Mouse (Mus musculus): ENCODE data around the gene Rmnd1. TPM values are rescaled to one million over a fixed set of nuclear protein-coding genes. Genes with fewer than 3 reads are reported as not detected.

Rmnd1 gene
- polyA plus RNA-seq, 1 experiment from 2014 or later: 43.1 TPM

GRCm38 (mm10) chr10:4388384-4388745, 43.8 kb downstream of the Rmnd1 start:
- under 1% methylated on average over 19 of the region's 19 CpGs for WGBS
- H3K36me3 ChIP-seq (ENCODE audit: control insufficient read depth, insufficient read depth, low read length): 0 out of 2 replicates have a peak, but pooled peaks cover 5% of the 10 kb centered on the region
- peaks cover 30% of the 10 kb centered on the region for H3K4me1 ChIP-seq (ENCODE audit: control insufficient read depth, insufficient read depth, low read length)

DNA sequence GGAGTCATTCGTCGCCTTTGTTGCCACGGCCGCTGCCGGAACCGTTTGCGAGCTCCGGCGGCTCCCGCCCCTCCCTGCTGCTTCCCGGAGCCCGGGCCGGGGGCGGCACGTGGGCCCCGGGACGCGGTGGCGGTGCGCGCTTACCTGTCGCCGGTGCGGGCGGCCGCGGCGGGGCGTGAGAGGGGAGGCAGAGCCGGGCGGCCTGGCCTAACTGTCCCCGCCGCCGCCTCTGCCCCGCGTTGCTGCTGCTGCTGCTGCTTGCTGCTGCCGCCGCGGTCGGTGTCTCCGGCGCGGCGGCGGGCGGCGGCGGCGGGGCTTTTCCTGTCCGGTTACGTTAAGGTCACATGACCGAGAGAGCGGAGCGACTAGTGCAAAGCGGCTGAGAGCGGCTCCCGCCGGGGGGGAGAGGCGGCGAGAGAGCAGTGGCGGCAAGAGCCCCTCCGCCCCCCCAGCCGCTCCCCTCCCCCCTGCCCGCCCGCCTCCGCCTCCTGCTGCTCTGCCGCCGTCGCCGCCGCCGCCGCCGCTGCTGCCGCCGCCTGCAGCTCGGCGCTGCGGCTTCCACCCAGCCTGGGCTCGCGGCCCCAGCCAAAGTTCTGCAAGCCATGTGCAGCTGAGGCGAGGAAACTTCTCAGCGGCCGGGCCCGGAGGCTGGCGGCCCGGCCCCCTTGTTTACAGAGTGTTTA, 44.3 kb downstream of the Rmnd1 start, which contains the start of gene Zbtb2:
TSS of gene Zbtb2 (minus strand) at position 408 of the 683 bp plus-strand sequence.
- peak within 1 kb of the TSS; percentile 99 for H3K9ac ChIP-seq (ENCODE audit: low read length)
- peak within 1 kb of the TSS; percentile 99 for H3K27ac ChIP-seq (ENCODE audit: low read length)
- H3K4me3 ChIP-seq (replicated peaks; ENCODE audit: low read length): peak within 1 kb of the TSS; percentile 92
- no peaks in the 10 kb centered on the region for H3K9me3 ChIP-seq (replicated peaks; ENCODE audit: control insufficient read depth, low read length)
- H3K36me3 ChIP-seq (ENCODE audit: control insufficient read depth, insufficient read depth, low read length): 0 out of 2 replicates have a peak, but pooled peaks cover 5% of the 10 kb centered on the region
- H3K4me2 ChIP-seq (ENCODE audit: low read depth, low read length): peak within 1 kb of the TSS; percentile 93
- no peaks in the 10 kb centered on the region for H3K27me3 ChIP-seq (ENCODE audit: control insufficient read depth, insufficient read depth, low read length)
- WGBS: under 1% methylated on average over 68 of the region's 87 CpGs
- H3K4me1 ChIP-seq (ENCODE audit: control insufficient read depth, insufficient read depth, low read length): peaks cover 34% of the 10 kb centered on the region
- no peak for ATAC-seq (ENCODE audit: insufficient read depth, low FRiP score)

More at GRCm38 (mm10) chr10:4388384-4388745, 43.8 kb downstream of the Rmnd1 start:
- Histone ChIP-seq H3K27me3 (ENCODE audit: control insufficient read depth, insufficient read depth, low read length) (no peaks in the 10 kb centered on the region), H3K9ac (ENCODE audit: low read length) (peak overlapping the region; percentile 99), H3K27ac (ENCODE audit: low read length) (peak overlapping the region; percentile 99), H3K4me2 (ENCODE audit: low read depth, low read length) (peak overlapping the region; percentile 93), H3K4me3 (replicated peaks; ENCODE audit: low read length) (peak overlapping the region; percentile 92), H3K9me3 (replicated peaks; ENCODE audit: control insufficient read depth, low read length) (no peaks in the 10 kb centered on the region)
- no peak for ATAC-seq (ENCODE audit: insufficient read depth, low FRiP score)

- WGBS: under 1% methylated on average over 98 of the region's 133 CpGs
- Histone ChIP-seq H3K36me3 (ENCODE audit: control insufficient read depth, insufficient read depth, low read length) (0 out of 2 replicates have a peak, but pooled peaks cover 5% of the 10 kb centered on the region), H3K27me3 (ENCODE audit: control insufficient read depth, insufficient read depth, low read length) (no peaks in the 10 kb centered on the region), H3K9ac (ENCODE audit: low read length) (peak overlapping the region; percentile 99), H3K4me2 (ENCODE audit: low read depth, low read length) (peak overlapping the region; percentile 93), H3K27ac (ENCODE audit: low read length) (peak overlapping the region; percentile 99), H3K4me3 (replicated peaks; ENCODE audit: low read length) (peak overlapping the region; percentile 92), H3K9me3 (replicated peaks; ENCODE audit: control insufficient read depth, low read length) (no peaks in the 10 kb centered on the region), H3K4me1 (ENCODE audit: control insufficient read depth, insufficient read depth, low read length) (peaks cover 34% of the 10 kb centered on the region)
- ATAC-seq (ENCODE audit: insufficient read depth, low FRiP score): peak; percentile 94
Measured at GRCm38 (mm10) chr10:4386609-4387591, 45.3 kb downstream of the Rmnd1 start.

DNA sequence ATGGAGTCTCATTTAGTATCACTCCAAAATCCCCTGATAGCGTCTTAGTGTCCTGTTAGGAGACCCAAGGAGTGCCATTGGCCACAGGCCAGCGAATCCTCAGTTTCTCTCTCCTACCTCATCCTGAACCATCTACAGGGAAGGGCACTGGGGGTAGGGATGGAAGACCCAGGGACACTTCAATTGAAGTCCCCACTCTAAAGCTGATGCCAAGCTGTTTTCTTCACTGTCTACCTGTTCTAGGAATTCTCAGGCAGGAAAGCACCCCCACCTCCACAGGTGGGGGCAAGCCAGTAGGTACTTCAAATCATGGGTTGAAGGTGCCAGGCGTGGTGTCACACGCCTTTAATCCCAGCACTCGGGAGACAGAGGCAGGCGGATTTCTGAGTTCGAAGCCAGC, 47.9 kb downstream of the Rmnd1 start:
- H3K9me3 ChIP-seq (replicated peaks; ENCODE audit: control insufficient read depth, low read length): no peaks in the 10 kb centered on the region
- no peaks in the 10 kb centered on the region for H3K36me3 ChIP-seq (ENCODE audit: control insufficient read depth, insufficient read depth, low read length)
- no peak overlapping the region for H3K9ac ChIP-seq (ENCODE audit: low read length)
- H3K27ac ChIP-seq (ENCODE audit: low read length): no peak overlapping the region
- WGBS: 91% methylated on average over 7 of the region's 7 CpGs
- peaks cover 14% of the 10 kb centered on the region for H3K4me1 ChIP-seq (ENCODE audit: control insufficient read depth, insufficient read depth, low read length)
- ATAC-seq (ENCODE audit: insufficient read depth, low FRiP score): no peak
- no peak overlapping the region for H3K4me3 ChIP-seq (replicated peaks; ENCODE audit: low read length)
- no peak overlapping the region for H3K4me2 ChIP-seq (ENCODE audit: low read depth, low read length)
- no peaks in the 10 kb centered on the region for H3K27me3 ChIP-seq (ENCODE audit: control insufficient read depth, insufficient read depth, low read length)

DNA sequence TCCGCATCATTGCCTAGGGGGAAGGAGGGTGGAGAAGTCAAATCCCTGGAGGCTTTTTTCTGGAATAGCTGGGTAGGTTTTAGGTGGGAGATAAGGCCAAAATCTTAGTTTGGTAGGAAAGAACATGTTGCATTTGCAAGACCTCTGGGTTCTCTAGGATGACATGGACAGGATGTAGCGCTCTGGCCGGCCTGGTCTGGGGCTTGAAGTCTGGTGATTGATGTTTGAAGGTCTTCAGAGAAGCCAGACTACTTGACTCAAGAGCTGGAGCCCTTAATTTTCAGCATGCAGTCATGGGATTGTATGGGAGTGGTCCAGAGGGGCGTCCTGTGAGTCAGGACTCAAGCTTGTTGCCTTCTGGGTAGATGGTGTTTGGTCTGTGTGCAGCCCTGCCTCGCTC, 51.4 kb downstream of the Rmnd1 start:
- Histone ChIP-seq H3K4me1 (ENCODE audit: control insufficient read depth, insufficient read depth, low read length) (peaks cover 17% of the 10 kb centered on the region; the same call in 1 of the 2 replicates), H3K36me3 (ENCODE audit: control insufficient read depth, insufficient read depth, low read length) (no peaks in the 10 kb centered on the region), H3K4me2 (ENCODE audit: low read depth, low read length) (no peak overlapping the region), H3K9ac (ENCODE audit: low read length) (no peak overlapping the region), H3K27me3 (ENCODE audit: control insufficient read depth, insufficient read depth, low read length) (no peaks in the 10 kb centered on the region), H3K4me3 (replicated peaks; ENCODE audit: low read length) (no peak overlapping the region), H3K27ac (ENCODE audit: low read length) (no peak overlapping the region), H3K9me3 (replicated peaks; ENCODE audit: control insufficient read depth, low read length) (no peaks in the 10 kb centered on the region)
- ATAC-seq (ENCODE audit: insufficient read depth, low FRiP score): no peak
- WGBS: 76% methylated on average over 5 of the region's 5 CpGs

- Histone ChIP-seq H3K4me3 (replicated peaks; ENCODE audit: low read length) (no peak overlapping the region), H3K4me2 (ENCODE audit: low read depth, low read length) (no peak overlapping the region), H3K36me3 (ENCODE audit: control insufficient read depth, insufficient read depth, low read length) (no peaks in the 10 kb centered on the region), H3K4me1 (ENCODE audit: control insufficient read depth, insufficient read depth, low read length) (peaks cover 18% of the 10 kb centered on the region; the same call in 1 of the 2 replicates), H3K27me3 (ENCODE audit: control insufficient read depth, insufficient read depth, low read length) (no peaks in the 10 kb centered on the region), H3K27ac (ENCODE audit: low read length) (peak overlapping the region; percentile 51; the same call in 1 of the 2 replicates), H3K9ac (ENCODE audit: low read length) (no peak overlapping the region), H3K9me3 (replicated peaks; ENCODE audit: control insufficient read depth, low read length) (no peaks in the 10 kb centered on the region)
- 65% methylated on average over 7 of the region's 7 CpGs for WGBS
- ATAC-seq (ENCODE audit: insufficient read depth, low FRiP score): peak; percentile 15; the same call in 1 of the 2 replicates
Measured at GRCm38 (mm10) chr10:4376931-4377330, 55.3 kb downstream of the Rmnd1 start.

DNA sequence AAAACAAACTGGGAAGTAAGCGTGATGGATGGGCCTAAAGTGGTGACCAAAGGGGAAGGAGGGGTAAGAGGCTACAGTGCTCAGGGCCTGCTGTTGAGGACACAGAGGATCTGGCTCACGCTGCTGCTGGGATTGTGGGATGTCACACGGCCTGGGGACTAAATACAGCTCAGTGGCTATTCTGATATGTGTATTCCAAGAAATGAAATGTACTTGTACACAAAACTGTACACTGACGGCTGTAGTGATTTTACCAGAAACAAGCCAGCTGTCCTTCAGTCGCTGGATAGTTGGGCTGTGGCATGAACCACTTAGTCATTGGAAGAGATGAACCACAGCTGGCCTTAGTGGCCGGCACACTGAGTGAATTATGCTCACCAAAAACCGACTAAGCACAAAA, 55.7 kb downstream of the Rmnd1 start:
- no peak overlapping the region for H3K4me2 ChIP-seq (ENCODE audit: low read depth, low read length)
- H3K9ac ChIP-seq (ENCODE audit: low read length): no peak overlapping the region
- H3K27ac ChIP-seq (ENCODE audit: low read length): peak overlapping the region; percentile 51
- ATAC-seq (ENCODE audit: insufficient read depth, low FRiP score): peak; percentile 77
- no peaks in the 10 kb centered on the region for H3K36me3 ChIP-seq (ENCODE audit: control insufficient read depth, insufficient read depth, low read length)
- no peaks in the 10 kb centered on the region for H3K9me3 ChIP-seq (replicated peaks; ENCODE audit: control insufficient read depth, low read length)
- peaks cover 18% of the 10 kb centered on the region; the same call in 1 of the 2 replicates for H3K4me1 ChIP-seq (ENCODE audit: control insufficient read depth, insufficient read depth, low read length)
- H3K4me3 ChIP-seq (replicated peaks; ENCODE audit: low read length): no peak overlapping the region
- H3K27me3 ChIP-seq (ENCODE audit: control insufficient read depth, insufficient read depth, low read length): no peaks in the 10 kb centered on the region
- WGBS: 43% methylated on average over 7 of the region's 7 CpGs

- H3K27ac ChIP-seq (ENCODE audit: low read length): peak overlapping the region; percentile 38
- no peaks in the 10 kb centered on the region for H3K27me3 ChIP-seq (ENCODE audit: control insufficient read depth, insufficient read depth, low read length)
- H3K4me1 ChIP-seq (ENCODE audit: control insufficient read depth, insufficient read depth, low read length): peaks cover 15% of the 10 kb centered on the region; the same call in 1 of the 2 replicates
- H3K9ac ChIP-seq (ENCODE audit: low read length): peak overlapping the region; percentile 18; the same call in 1 of the 2 replicates
- ATAC-seq (ENCODE audit: insufficient read depth, low FRiP score): no peak
- WGBS: 63% methylated on average over 7 of the region's 7 CpGs
- no peak overlapping the region for H3K4me2 ChIP-seq (ENCODE audit: low read depth, low read length)
- H3K9me3 ChIP-seq (replicated peaks; ENCODE audit: control insufficient read depth, low read length): no peaks in the 10 kb centered on the region
- H3K4me3 ChIP-seq (replicated peaks; ENCODE audit: low read length): no peak overlapping the region
- H3K36me3 ChIP-seq (ENCODE audit: control insufficient read depth, insufficient read depth, low read length): no peaks in the 10 kb centered on the region
Measured at GRCm38 (mm10) chr10:4375267-4375666, 56.9 kb downstream of the Rmnd1 start.

Measured in stomach, embryonic 16.5 days (tissue).